In the genomic region with DNA sequence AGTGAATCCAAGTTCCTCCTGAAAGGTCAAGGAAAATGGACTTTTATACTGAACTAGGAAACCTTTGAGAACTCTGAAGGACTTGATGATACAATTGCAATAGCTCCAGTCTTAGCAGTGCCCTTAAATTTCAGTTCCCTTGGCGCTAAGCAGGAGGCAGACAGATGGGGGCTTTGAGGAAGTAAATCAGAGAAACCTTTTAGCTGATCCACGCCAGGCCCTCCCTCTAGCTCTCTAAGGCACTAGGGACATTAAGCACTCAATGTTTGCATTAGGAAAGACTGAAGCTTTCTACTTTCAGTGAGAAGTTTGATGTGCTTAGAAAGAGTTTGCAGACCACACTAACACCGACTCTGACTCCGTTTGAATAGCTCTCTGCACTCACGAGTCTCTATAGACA, we compare ENCODE assay signal across 14 mouse cellular contexts.
DNase-seq lines count a peak whose midpoint lies in the region; ATAC-seq and TF ChIP-seq lines count a peak whose summit lies in the region.
"Had no signal": no experiment of that assay in that cellular context is flagged by ENCODE, and none has a peak within 500 bp of the region (broad histone marks: within the 10 kb centered on the region; RNA-seq: fewer than 3 reads in every experiment).

No protein-coding gene starts in this region.

- no peak overlapping the region for H3K4me2 ChIP-seq in limb, embryonic 12.5 days
- no peak overlapping the region for H3K4me2 ChIP-seq in CH12.LX (ENCODE audit: insufficient read depth, low read depth, poor library complexity, severe bottlenecking)
- H3K4me2 ChIP-seq in forebrain, postnatal 0 days (ENCODE audit: low read depth): no peak overlapping the region

- no peaks in the 10 kb centered on the region for H3K79me2 ChIP-seq in CH12.LX (replicated peaks; ENCODE audit: control insufficient read depth, extremely low read depth, insufficient read depth, poor library complexity, severe bottlenecking)

- in situ Hi-C loops in CH12.LX (cut with MboI; ENCODE audit: low pct_ligation_motif_present, low pct_unique_long_range_greater_than_20kb, low sequenced_read_pairs): no loop called here

- ATAC-seq in limb, embryonic 12.5 days (ENCODE audit: insufficient number of reproducible peaks, insufficient read depth, low FRiP score, low TSS enrichment, low read depth): no peak
- ATAC-seq in forebrain, postnatal 0 days: no peak

- no peak for DNase-seq in heart, embryonic 10.5 days (ENCODE audit: low spot score)
- DNase-seq in heart, adult 8-10 months (ENCODE audit: low spot score): no peak
- no peak for DNase-seq in limb, embryonic 10.5 days (ENCODE audit: low spot score)
- DNase-seq in CH12.LX (ENCODE audit: extremely low read depth): peak; percentile 9
- no peak for DNase-seq in forebrain, postnatal 0 days
- DNase-seq in cerebellum, adult 18-20 months: no peak
- DNase-seq in thymus, postnatal 25 days: no peak
- DNase-seq: cerebellum, adult 9-10 months; layer of hippocampus, adult 9-11 months; lung, adult 18-20 months; spleen, adult 18-20 months had no signal

- no peaks in the 10 kb centered on the region for H3K9me3 ChIP-seq in heart, embryonic 10.5 days
- H3K9me3 ChIP-seq in limb, embryonic 12.5 days: no peaks in the 10 kb centered on the region
- H3K9me3 ChIP-seq in limb, embryonic 10.5 days (replicated peaks): no peaks in the 10 kb centered on the region
- no peaks in the 10 kb centered on the region for H3K9me3 ChIP-seq in CH12.LX (replicated peaks; ENCODE audit: low read length)
- H3K9me3 ChIP-seq in forebrain, postnatal 0 days (ENCODE audit: low read length): no peaks in the 10 kb centered on the region
- H3K9me3 ChIP-seq: embryonic facial prominence, embryonic 15.5 days; hindbrain, embryonic 15.5 days had no signal

- H3K27me3 ChIP-seq in heart, embryonic 10.5 days (ENCODE audit: insufficient read depth, poor library complexity, severe bottlenecking): no peaks in the 10 kb centered on the region
- no peaks in the 10 kb centered on the region for H3K27me3 ChIP-seq in limb, embryonic 12.5 days
- H3K27me3 ChIP-seq in limb, embryonic 10.5 days (ENCODE audit: low read depth, poor library complexity, severe bottlenecking): no peaks in the 10 kb centered on the region
- H3K27me3 ChIP-seq in CH12.LX (replicated peaks): no peaks in the 10 kb centered on the region
- no peaks in the 10 kb centered on the region for H3K27me3 ChIP-seq in forebrain, postnatal 0 days (ENCODE audit: insufficient read depth, low read length)
- H3K27me3 ChIP-seq: embryonic facial prominence, embryonic 15.5 days; hindbrain, embryonic 15.5 days had no signal

- no peak for TF ChIP-seq POLR2A in CH12.LX (IDR thresholded peaks at IDR 0.05; ENCODE audit: low read depth, low read length)

- no peak for TF ChIP-seq RAD21 in CH12.LX (IDR thresholded peaks at IDR 0.05; ENCODE audit: low read depth, low read length)

- H3K4me3 ChIP-seq in heart, embryonic 10.5 days: no peak overlapping the region
- H3K4me3 ChIP-seq in limb, embryonic 12.5 days (replicated peaks): no peak overlapping the region
- H3K4me3 ChIP-seq in limb, embryonic 10.5 days: no peak overlapping the region
- no peak overlapping the region for H3K4me3 ChIP-seq in CH12.LX (replicated peaks in 1 of 3; ENCODE audit: low read depth in 2 of 3, low read length in 2 of 3, poor library complexity in 1 of 3)
- H3K4me3 ChIP-seq in forebrain, postnatal 0 days (ENCODE audit: low read depth, low read length): no peak overlapping the region
- H3K4me3 ChIP-seq: embryonic facial prominence, embryonic 15.5 days; hindbrain, embryonic 15.5 days had no signal

- TF ChIP-seq EP300 in CH12.LX (IDR thresholded peaks at IDR 0.05; ENCODE audit: low read length): no peak

- peak overlapping the region; percentile 76; the same call in 1 of the 2 replicates for H3K27ac ChIP-seq in heart, embryonic 10.5 days
- 0 out of 2 replicates have a peak overlapping the region, but pooled peaks have one; percentile 9 for H3K27ac ChIP-seq in limb, embryonic 12.5 days
- H3K27ac ChIP-seq in limb, embryonic 10.5 days: no peak overlapping the region
- no peak overlapping the region for H3K27ac ChIP-seq in CH12.LX (ENCODE audit: insufficient read depth, low read depth)
- peak overlapping the region; percentile 85; the same call in 1 of the 2 replicates for H3K27ac ChIP-seq in forebrain, postnatal 0 days (ENCODE audit: low read depth, low read length)
- H3K27ac ChIP-seq: embryonic facial prominence, embryonic 15.5 days had no signal

- no peak for TF ChIP-seq CTCF in CH12.LX (conservative IDR thresholded peaks at IDR 0.05 in 1 of 2, IDR thresholded peaks at IDR 0.05 in 1 of 2; ENCODE audit: low read depth in 2 of 2, low read length in 2 of 2)
- no peak for TF ChIP-seq CTCF in forebrain, postnatal 0 days (IDR thresholded peaks at IDR 0.05; ENCODE audit: low read depth)

- 50% methylated on average over 5 of the region's 5 CpGs for WGBS in heart, embryonic 10.5 days
- 26% methylated on average over 5 of the region's 5 CpGs for WGBS in limb, embryonic 12.5 days
- WGBS in limb, embryonic 10.5 days: 40% methylated on average over 5 of the region's 5 CpGs
- 23% methylated on average over 5 of the region's 5 CpGs for WGBS in forebrain, postnatal 0 days

- no peaks in the 10 kb centered on the region for H3K36me3 ChIP-seq in heart, embryonic 10.5 days
- H3K36me3 ChIP-seq in limb, embryonic 12.5 days: no peaks in the 10 kb centered on the region
- no peaks in the 10 kb centered on the region; the same call in 1 of the 2 replicates for H3K36me3 ChIP-seq in limb, embryonic 10.5 days
- no peaks in the 10 kb centered on the region for H3K36me3 ChIP-seq in CH12.LX (replicated peaks in 1 of 2; ENCODE audit: control insufficient read depth in 1 of 2, insufficient read depth in 1 of 2, low read length in 1 of 2)
- no peaks in the 10 kb centered on the region for H3K36me3 ChIP-seq in forebrain, postnatal 0 days (ENCODE audit: insufficient read depth)
- H3K36me3 ChIP-seq: embryonic facial prominence, embryonic 15.5 days; hindbrain, embryonic 15.5 days had no signal

- peaks cover 41% of the 10 kb centered on the region for H3K4me1 ChIP-seq in heart, embryonic 10.5 days
- H3K4me1 ChIP-seq in limb, embryonic 12.5 days (replicated peaks): peaks cover 45% of the 10 kb centered on the region
- H3K4me1 ChIP-seq in limb, embryonic 10.5 days: peaks cover 56% of the 10 kb centered on the region
- H3K4me1 ChIP-seq in CH12.LX (ENCODE audit: control insufficient read depth in 1 of 2, insufficient read depth in 2 of 2): peaks cover 4 to 17% of the 10 kb centered on the region in 2 experiments; a peak in 3 of 4 replicates
- H3K4me1 ChIP-seq in forebrain, postnatal 0 days (ENCODE audit: insufficient read depth): peaks cover 33% of the 10 kb centered on the region

- H3K9ac ChIP-seq in limb, embryonic 12.5 days (replicated peaks): no peak overlapping the region
- H3K9ac ChIP-seq in CH12.LX (ENCODE audit: insufficient read depth, low read depth): no peak overlapping the region
- H3K9ac ChIP-seq in forebrain, postnatal 0 days: no peak overlapping the region
- H3K9ac ChIP-seq: embryonic facial prominence, embryonic 15.5 days; hindbrain, embryonic 15.5 days had no signal

- dilution Hi-C loops in CH12.LX (cut with MboI; ENCODE audit: extremely low pct_ligation_motif_present, extremely low pct_unique_long_range_greater_than_20kb, low sequenced_read_pairs): no loop called here

TF ChIP-seq in CH12.LX, 34 proteins besides CTCF, POLR2A, EP300 and RAD21:
- TF ChIP-seq E2F4 (IDR thresholded peaks at IDR 0.05; ENCODE audit: insufficient replicate concordance, low read depth, low read length): no peak
- TF ChIP-seq MXI1 (IDR thresholded peaks at IDR 0.05; ENCODE audit: low read depth, low read length): no peak
- TF ChIP-seq TBP (conservative IDR thresholded peaks at IDR 0.05; ENCODE audit: low read depth, low read length): no peak

Comparison
In these comparisons a context has a peak if more than half of its experiments do, and no peak if none do; other contexts are left out.
1. H3K27ac ChIP-seq: peak in heart, embryonic 10.5 days (single experiment), limb, embryonic 12.5 days (single experiment) and forebrain, postnatal 0 days (single experiment); none in limb, embryonic 10.5 days (single experiment) and CH12.LX (single experiment).